Mouse (Mus musculus) cerebellum, adult 9-11 months (tissue): ENCODE measurements around the gene Pcnx3.

ENCODE experiments used
- DNase-seq: peaks from one replicate; pipeline ENCODE4 v3.0.0; 2022

Gene Pcnx3

DNA sequence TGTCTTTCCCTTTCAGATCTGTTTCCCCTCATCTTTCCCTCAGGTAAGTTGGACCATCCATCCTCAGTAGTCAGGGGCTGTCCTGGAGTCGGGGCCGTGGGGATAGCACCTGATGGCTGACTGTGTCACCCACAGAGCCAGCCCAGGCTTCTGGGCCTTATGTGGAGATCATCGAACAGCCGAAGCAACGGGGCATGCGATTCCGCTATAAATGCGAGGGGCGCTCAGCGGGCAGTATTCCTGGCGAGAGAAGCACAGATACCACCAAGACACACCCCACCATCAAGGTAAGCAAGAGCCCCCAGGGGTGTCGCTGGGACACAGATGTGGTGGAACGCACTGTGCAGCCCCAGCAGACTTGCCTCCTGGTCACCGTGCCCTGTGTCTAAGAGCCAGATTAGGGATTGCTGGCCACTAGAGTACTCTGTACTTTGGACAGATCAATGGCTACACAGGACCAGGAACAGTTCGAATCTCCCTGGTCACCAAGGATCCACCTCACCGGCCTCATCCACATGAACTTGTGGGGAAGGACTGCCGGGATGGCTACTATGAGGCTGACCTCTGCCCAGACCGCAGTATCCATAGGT lies 50.2 kb downstream of the Pcnx3 start:
- DNase-seq = no peak

DNA sequence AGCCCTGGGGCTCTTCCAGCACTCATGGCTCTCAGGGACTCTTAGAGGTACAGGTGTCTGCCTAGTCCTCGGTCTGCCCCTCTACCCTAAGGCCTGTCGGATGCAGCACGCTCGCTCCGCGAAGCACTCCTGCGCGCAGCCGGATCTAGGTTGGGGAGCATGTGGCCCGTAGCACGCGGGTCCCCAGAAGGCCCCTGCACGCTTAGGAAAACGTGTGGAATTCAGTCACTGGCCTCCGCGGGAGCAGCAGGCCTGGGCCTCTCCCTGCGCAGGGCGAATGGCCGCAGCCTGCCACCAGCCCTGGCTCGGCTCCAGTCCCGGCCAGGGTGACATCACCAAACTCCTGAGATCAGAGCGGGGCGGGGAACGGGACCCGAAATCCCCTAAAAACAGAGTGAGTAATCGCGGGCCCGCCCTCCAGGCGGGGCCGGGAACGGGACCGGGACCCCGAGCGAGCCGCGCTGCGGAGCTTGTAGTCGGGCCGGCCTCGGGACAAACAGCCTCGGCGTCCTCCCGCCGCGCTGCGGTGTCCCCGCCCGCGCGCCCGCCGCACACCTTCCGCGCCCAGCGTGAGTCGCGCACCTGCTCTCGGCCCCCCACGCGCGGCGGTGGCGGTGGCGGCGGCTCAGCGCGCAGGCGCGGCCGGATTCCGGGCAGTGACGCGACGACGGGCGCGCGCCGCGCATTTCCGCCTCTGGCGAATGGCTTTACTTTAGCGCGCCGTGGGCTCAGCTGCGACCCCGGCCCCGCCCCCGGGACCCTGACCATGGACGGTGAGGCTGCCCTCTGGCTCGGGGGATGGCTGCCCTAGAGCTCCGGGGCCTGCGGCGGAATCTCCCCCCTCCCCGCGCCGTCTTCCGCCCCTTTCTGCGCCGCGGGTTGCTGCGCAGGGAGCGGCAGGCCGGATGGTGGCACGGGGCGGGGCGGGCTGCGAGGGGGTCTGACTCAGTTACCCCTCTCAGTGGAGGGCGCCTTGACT lies 51.4 kb downstream of the Pcnx3 start, which contains the start of gene Rela:
Gene Rela, plus strand, starts transcription at position 415 of the 979 bp plus-strand sequence.
- DNase-seq = peak; percentile 96

DNA sequence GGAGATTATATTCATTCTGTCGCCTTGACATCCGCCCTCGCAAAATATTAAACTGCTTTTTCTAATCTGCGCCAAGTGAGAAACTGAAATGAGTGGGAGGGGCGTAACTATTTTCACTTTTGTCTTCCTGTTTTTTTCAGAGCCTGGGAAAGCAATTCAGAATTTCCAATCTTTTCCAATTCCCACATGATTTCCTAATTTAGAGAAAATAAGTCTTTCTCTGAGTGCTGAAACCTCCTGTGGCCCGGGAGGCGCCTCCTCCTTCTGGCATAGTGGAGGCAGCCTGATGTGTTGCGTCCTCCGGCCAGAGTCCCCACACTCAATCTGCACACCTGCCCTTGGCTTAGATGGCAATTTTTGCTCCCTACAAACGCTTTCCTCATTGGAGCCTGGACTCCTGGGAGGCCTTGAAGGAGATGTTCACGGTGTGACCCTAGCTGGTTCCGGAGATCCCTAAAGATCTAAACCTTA lies 52.1 kb downstream of the Pcnx3 start:
- DNase-seq = no peak

DNA sequence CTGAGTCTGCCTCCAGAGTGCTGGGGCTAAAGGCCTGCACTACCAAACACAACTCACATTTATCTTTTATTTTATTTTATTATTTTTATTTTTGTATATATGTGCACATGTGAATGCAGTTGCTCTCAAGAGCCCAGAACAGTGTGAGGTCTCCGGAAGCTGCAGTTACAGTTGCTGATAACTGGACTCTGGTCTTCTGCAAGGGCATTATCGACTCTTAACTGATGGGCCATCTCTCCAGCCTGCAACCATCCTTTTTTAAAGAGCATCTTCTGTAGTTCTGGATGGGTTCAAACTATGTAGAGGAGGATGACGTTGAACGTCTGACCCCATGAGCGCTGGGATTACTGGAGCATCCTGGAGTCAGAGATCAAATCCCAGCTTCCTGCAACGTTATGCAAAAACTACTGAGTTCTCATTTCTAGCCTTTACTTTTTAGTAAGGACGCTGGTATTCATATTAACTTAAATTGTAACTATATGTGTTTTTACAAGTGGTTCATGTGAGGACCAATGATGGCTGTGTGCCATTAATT lies 52.6 kb downstream of the Pcnx3 start:
- no peak for DNase-seq

DNA sequence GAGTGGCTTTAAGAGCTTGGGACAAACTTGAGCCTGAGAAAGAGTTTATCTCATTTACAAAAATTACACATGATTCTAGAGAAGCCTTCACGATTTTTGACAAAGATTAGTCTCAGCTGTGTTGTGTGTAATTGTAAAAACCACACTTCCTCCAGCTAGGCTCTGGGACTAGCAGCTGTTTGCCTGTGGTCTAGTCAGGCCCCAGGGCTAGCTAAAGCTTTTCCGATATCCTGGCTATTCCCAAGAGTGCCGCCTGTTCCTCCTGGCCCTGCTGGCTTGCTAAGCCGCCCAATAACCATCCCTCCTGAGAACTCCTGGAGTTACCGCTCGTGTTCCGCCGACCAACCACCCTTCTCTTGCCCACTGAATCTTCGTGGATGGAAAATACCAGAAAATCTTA lies 56.6 kb downstream of the Pcnx3 start:
- DNase-seq = no peak

DNA sequence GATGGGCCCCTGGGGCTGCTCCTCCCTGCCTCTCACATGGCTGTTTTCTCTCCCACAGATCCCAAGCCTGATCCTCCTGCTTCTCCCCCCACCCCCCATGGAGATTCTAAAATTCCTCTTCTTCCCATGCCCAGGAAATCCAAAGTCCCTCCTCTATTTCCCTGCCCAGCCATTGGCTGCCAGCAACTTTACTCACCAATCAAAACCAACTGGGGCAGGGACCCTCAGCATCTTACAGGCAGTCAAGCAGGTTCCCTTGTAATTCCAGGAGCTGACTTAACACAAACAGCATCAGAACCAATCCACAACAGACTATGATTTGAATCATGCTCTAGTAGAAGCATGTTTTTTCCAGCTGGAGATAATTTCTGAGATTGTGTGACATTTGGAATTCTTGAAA lies 58.8 kb downstream of the Pcnx3 start:
- DNase-seq = no peak

DNA sequence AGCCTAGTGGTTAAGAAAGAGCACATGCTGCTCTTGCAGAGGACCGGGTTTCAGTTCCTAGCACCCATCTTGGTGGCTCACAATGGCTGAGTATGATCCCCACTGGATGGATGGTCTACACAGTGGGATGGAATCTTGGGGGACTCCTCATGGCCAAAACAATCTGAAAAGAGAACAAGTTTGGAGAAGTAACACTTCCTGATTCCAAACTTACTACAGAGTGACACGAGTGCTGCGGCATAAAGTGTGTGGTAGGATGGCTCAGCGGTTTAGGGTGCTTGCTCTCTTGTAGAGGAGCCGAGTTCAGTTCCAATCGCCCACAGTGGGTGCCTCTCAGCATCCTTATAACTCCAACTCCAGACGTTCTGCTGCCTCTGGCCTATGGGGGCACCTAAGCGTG lies 63.4 kb downstream of the Pcnx3 start:
- no peak for DNase-seq

DNA sequence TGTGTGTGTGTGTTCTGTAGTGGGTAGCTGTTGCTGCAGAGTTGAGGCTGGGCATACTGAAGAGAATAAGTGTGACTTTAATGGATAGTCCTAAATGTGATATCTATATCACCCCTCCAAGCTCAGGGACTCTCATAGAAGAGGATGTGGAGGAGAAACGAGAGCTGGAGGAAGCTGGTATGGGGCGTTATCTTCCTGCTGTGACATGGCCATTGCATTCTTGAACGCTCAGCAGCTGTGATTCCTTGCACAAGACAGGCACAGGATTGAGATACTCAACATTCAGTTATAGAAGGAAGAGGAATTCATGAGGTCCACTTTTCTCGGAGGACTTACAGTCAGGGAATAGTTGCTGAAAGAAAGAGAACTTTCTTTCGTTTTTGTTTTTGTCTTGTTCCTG lies 66.8 kb downstream of the Pcnx3 start:
- DNase-seq = no peak

DNA sequence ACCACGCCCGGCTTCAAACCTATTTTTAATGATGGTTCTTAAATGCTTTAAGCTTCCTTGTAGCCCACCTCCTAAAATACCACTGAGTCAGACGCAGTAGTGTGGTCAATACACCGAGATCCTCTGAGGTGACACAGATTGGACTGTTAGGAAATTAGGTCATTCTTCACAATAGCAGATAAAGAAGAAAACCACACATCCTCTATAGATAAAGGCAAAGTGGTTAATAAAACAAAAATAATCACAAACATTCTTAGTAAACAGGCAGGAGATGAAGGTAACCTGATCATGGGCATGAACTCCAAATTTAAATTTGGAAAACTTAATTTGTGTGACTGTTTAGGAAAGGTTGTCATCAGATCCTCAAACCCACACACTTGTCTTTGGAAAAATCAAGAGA lies 68.7 kb downstream of the Pcnx3 start:
- no peak for DNase-seq

DNA sequence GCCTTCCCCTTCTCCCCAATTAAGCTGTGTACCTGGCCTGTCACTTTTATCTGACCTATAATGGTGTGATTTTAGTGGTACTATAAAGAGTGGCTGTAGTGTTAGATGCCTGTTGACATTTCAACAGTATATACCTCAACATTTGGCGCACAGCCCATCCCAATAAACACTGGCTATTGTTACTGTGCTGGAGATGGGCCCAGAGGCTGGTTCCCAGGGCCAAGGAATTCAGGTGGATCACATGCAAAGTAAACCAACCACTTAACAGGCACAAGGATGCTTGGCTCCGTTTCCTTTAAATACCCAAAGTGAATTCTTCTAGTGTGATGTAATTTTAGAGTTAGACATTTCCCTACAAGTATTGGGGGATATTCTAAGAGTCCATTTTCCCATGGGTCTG lies 73.8 kb downstream of the Pcnx3 start:
- no peak for DNase-seq
